Mouse (Mus musculus) gonadal fat pad, adult 2 months (tissue): ENCODE results near the gene Mcat. TPM values are rescaled to one million over a fixed set of nuclear protein-coding genes. Genes with fewer than 3 reads are reported as not detected.
"Not testable (repeated sequence)": the region's sequence is repeated elsewhere in the genome, so short reads cannot be mapped to it uniquely, and the experiment has no call there.

Experiments
- DNase-seq: peaks from one replicate; pipeline ENCODE4 v3.0.0-alpha.2; 2012; ENCODE audit warnings: low read depth
- polyA plus RNA-seq: library from polyadenylated mRNA; depleted of rRNA; stranded (reverse); fragments of >200 nt; gene quantifications from 2 replicates; pipeline ENCODE4 v1.2.3, GENCODE M21; 2012; rRNA removed

Mcat gene
- polyA plus RNA-seq, 1 experiment: 31.7 TPM

- DNase-seq: no peak
Measured at GRCm38 (mm10) chr15:83509950-83510804, 53.4 kb downstream of the Mcat start.

GRCm38 (mm10) chr15:83501483-83501882 lies 62.1 kb downstream of the Mcat start:
- not testable (repeated sequence) for DNase-seq

GRCm38 (mm10) chr15:83500352-83500751 lies 63.2 kb downstream of the Mcat start:
- DNase-seq: no peak

GRCm38 (mm10) chr15:83499211-83499755 lies 64.3 kb downstream of the Mcat start:
- DNase-seq: no peak

- DNase-seq: no peak
Measured at GRCm38 (mm10) chr15:83497299-83497698, 66.3 kb downstream of the Mcat start.

Other genes starting within 250 kb of the Mcat start
- gene Arfgap3, start 213.5 kb downstream of the Mcat start, polyA plus RNA-seq: 53.5 and 66.1 TPM in 2 replicates
- gene Pacsin2, start 99.2 kb downstream of the Mcat start, polyA plus RNA-seq: 39.6 and 42.9 TPM in 2 replicates
- gene Ttll1, start 52.9 kb downstream of the Mcat start, polyA plus RNA-seq: 10.7 and 11.6 TPM in 2 replicates
- 6.3 and 6.5 TPM in 2 replicates for gene Bik, start 36.9 kb downstream of the Mcat start, polyA plus RNA-seq
- 493 and 738 TPM in 2 replicates for gene Tspo, start 195 bp downstream of the Mcat start, polyA plus RNA-seq
- gene Ttll12, start 31.4 kb upstream of the Mcat start, polyA plus RNA-seq: 20.0 and 20.1 TPM in 2 replicates
- 13.9 and 37.2 TPM in 2 replicates for gene Scube1, start 161.2 kb upstream of the Mcat start, polyA plus RNA-seq
- gene Mpped1, start 215.7 kb upstream of the Mcat start, polyA plus RNA-seq: 0.10 and 0.18 TPM in 2 replicates